Mouse (Mus musculus) macrophage (primary cell): ENCODE data around the gene Ppp6r2. TPM values are rescaled to one million over a fixed set of nuclear protein-coding genes. Genes with fewer than 3 reads are reported as not detected.

Experiments used
- H3K27ac ChIP-seq: fragments of 350-480 bp; formaldehyde crosslinking; 2 replicates; pipeline ENCODE4 v1.9.0; 2021
- H3K36me3 ChIP-seq: fragments of 350-480 bp; formaldehyde crosslinking; 2 replicates; pipeline ENCODE4 v1.9.0; 2021; ENCODE audit errors: inconsistent target
- H3K4me3 ChIP-seq: fragments of 350-480 bp; formaldehyde crosslinking; 2 replicates; pipeline ENCODE4 v1.9.0; 2021; ENCODE audit errors: inconsistent target
- H3K79me2 ChIP-seq: fragments of 350-480 bp; formaldehyde crosslinking; 2 replicates; pipeline ENCODE4 v1.9.0; 2021; ENCODE audit errors: inconsistent target
- WGBS: methylation state at CpG from one replicate; pipeline ENCODE4 v1.1.7; 2026; ENCODE audit warnings: inconsistent platforms; ENCODE audit not compliant: missing documents; 5-methylcytosine and 5-hydroxymethylcytosine counted together
- polyA plus RNA-seq: library from polyadenylated mRNA; stranded (reverse); fragments of 250-400 nt; gene quantifications from 3 replicates; pipeline ENCODE4 v1.2.4, GENCODE M21; 2018; ENCODE audit warnings: inconsistent platforms

Gene Ppp6r2
- polyA plus RNA-seq, 1 experiment from 2014 or later = 15.7 TPM

DNA sequence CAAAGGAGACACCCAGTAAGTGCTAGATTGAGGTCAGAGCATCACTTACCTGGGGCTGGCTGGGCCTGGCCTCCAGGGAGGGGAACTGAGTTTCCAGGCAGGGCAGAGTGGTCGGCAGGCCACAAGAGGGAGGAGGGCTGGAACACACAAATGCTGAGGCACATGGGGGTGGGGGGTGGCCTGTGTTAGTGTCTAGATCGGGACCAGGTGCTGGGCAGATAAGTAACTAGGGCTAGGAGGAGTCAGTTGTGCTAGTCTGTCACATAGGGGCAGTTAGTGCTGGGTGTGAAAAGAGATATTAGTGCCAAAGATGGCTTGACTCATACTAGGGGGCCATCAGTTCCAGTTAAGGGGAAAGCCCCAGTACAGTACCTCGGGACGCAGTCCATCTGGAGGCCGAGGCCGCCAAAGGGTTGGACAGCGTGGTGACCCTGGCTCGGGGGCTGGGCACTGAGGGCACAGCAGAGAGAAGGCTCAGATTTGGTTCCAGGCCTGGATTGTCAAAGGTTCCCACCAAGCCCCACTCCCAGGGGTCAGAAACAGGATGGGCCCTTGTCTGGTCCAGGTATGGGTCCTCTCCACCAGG, 84.3 kb downstream of the Ppp6r2 start:
- Histone ChIP-seq H3K4me3 (no peak overlapping the region), H3K79me2 (no peaks in the 10 kb centered on the region), H3K36me3 (peaks cover 81% of the 10 kb centered on the region), H3K27ac (no peak overlapping the region)
- 92% methylated on average over 8 of the region's 8 CpGs for WGBS

DNA sequence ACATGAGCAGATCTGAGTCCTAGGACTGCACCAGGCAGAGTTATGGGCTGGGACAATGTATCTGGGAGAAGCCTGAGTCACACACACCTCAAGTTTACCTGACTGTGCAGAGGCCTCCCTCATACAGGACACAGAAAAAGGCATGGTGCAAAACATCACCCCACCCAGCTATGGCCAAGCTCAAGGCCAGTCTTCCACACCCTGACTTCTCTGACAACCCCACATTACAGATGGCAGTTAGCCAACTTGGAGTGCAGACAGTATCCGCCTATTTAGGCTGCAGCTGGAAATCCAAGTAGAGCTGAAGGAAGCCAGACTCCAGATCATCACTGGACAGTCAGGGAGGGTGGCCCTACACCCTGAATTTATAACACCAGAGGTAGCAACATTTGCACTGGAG, 85.1 kb downstream of the Ppp6r2 start:
- H3K79me2 ChIP-seq = no peaks in the 10 kb centered on the region
- H3K4me3 ChIP-seq = no peak overlapping the region
- H3K27ac ChIP-seq = no peak overlapping the region
- 100% methylated on average over 1 of the region's 1 CpGs for WGBS
- H3K36me3 ChIP-seq = peaks cover 84% of the 10 kb centered on the region

DNA sequence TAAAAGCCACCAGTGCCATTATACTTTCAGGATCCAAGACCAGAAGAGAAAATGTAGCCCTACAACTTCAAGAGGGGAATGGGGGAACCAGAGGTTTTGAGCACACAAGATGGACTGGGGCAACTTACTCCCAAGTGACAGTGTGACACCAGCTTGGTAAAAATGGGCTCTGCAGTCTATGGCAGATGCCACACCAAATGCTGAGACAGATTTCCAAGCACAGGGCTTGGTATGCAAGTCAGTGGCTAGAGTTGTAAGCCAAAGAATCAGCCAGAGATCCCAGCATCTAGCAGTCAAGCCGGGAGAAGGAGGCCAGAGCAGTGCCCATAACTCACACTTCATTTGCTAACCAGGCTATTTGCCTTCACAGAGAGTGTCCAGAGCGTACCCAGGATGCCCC, 86.3 kb downstream of the Ppp6r2 start:
- 95% methylated on average over 2 of the region's 2 CpGs for WGBS

DNA sequence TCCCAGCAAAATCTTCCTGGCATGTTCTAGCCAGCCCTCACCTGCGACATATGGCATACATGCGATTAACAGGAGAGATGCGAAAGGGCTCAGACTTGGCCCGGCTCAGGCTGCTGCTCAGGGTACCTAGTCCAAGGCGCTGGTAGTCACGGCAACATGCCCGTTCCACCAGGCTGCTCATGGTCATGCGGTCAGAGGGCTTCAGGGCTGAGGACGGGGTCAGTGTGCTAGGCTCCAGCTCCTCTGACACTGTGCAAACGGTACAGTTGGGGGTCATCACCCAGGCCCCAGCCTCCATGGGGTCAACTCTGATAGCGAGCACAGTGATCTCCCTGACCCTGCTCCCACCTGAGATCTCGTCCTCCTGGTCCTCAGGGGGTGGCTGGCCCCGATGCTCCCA, 88.8 kb downstream of the Ppp6r2 start:
- no peak overlapping the region for H3K27ac ChIP-seq
- 95% methylated on average over 13 of the region's 13 CpGs for WGBS
- H3K79me2 ChIP-seq = peaks cover 6% of the 10 kb centered on the region; the same call in 1 of the 2 replicates
- H3K36me3 ChIP-seq = peaks cover 86% of the 10 kb centered on the region
- H3K4me3 ChIP-seq = no peak overlapping the region

More for the DNA sequence above, 86.3 kb downstream of the Ppp6r2 start:
- Histone ChIP-seq H3K4me3 (no peak overlapping the region), H3K79me2 (no peaks in the 10 kb centered on the region), H3K27ac (no peak overlapping the region), H3K36me3 (peaks cover 88% of the 10 kb centered on the region)

DNA sequence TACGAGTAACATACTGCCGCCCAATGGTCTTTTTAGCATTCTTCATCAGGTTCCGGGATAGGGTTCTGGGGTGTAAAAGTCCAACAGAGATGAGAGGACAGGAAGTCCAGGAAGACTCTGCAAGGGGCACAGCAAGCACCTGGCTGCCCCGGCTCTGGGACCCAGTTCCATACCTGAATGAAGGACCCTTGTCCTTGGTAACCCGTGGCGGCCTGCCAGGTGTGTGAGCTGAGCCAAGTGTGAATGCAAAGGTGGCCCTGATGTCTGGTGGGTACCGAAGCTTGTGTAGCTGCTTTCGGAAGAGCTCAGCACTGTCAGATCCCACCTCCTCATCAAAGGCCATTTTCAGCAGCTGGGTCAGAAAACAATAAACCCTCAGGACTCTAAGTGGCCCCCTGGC, 89.2 kb downstream of the Ppp6r2 start:
- Histone ChIP-seq H3K36me3 (peaks cover 86% of the 10 kb centered on the region), H3K79me2 (peaks cover 9% of the 10 kb centered on the region; the same call in 1 of the 2 replicates), H3K4me3 (no peak overlapping the region), H3K27ac (no peak overlapping the region)
- WGBS = 95% methylated on average over 8 of the region's 8 CpGs

DNA sequence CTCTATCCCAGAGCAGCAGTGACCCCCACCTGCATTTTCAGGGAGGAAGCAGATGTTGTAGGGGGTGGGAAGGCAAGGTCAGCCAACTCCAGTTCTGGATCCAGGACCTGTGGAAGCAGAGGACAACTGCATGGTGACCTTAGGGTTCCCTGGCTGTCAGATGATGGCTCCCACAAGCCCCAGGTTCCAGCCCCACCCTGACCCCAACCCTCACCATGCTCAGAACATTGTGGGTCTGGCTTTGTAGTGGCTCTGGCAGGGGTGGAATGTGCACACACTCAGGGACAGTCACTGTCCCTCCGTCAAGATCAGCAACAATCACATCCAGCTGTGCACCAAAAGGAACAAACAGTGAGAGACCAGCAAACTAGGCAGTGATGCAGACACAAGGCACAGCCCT, 94.6 kb downstream of the Ppp6r2 start:
- WGBS = 100% methylated on average over 1 of the region's 1 CpGs
- peaks cover 63% of the 10 kb centered on the region for H3K79me2 ChIP-seq
- H3K36me3 ChIP-seq = peaks cover 55% of the 10 kb centered on the region
- H3K27ac ChIP-seq = no peak overlapping the region
- no peak overlapping the region for H3K4me3 ChIP-seq

DNA sequence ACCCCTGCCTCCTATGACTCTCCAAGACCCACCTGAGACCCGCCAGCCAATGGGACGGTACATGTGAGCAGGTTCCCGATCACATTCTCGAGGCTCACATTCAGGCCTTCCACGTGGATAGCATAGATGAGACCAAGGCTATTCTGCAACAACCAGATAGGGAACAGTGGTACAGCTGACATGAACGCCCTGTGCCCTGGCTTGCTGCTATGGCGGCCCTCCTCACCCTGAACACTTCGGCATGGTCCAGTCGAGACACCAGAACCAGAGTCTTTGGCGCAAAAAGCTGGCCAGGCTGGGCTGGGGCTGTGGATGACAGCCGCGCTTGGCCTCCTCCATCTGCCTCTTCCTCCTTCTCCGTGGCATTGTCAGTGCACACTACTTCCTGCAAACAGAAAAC, 96.1 kb downstream of the Ppp6r2 start:
- 87% methylated on average over 13 of the region's 13 CpGs for WGBS
- H3K27ac ChIP-seq = no peak overlapping the region
- peaks cover 78% of the 10 kb centered on the region for H3K79me2 ChIP-seq
- peaks cover 40% of the 10 kb centered on the region for H3K36me3 ChIP-seq
- no peak overlapping the region for H3K4me3 ChIP-seq

DNA sequence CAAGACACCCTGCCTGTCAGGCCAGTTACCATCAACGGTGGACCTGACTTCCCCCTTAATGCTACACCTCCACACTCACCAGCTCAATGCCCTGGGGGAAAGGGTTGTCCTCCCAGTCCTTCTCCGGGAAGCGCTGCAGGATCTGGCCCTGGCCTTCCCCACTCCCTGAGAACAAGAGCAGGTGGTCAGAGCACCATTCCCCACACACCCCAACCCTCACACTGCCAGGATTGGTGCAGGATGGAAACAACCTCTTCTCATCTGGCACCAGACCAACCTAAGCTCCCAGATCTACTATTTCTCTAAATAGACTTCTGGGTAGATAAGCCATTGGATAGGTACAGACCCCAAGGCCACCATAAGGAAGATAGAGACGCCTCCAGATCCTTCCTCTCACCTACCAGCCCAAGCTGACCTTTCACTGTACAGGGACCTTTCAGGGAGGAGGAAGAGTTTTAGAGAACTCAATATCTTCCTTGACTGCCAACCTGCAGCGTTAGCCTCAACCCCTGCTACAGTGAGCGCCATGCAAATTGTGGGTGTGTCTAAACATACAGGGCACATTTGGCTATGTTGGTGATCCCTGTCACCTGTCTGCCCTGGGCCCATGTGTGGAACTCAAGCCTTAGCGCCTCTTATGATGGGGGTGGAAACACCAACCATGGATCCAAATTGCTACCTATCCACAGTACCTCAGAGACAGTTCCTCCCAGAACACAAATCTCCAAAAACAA, 97.2 kb downstream of the Ppp6r2 start:
- H3K27ac ChIP-seq = no peak overlapping the region
- WGBS = 69% methylated on average over 7 of the region's 7 CpGs

DNA sequence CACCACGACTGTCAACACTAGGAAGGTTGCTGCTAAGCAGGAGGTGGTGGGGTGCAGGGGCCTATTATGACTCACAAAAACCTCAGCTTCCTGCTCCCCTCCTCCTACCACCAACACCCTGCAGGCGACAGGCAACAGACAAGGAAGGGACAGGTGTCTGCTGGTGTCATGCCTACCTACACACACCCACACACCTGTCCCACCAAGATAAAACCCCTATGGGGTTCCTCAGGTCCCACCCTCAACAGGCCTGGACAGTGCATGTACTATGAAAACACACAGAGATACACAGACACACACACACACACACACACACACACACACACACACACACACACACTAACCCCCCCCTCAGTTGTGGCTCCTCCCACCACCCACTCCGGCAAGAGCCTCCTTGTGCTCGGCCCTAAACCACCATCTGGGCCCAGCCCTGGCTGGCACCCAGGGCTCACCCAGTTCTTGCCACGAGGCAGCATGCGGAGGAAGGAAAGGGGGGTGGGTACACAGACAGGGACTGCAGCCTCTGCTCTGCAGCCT, 98.7 kb downstream of the Ppp6r2 start:
- Histone ChIP-seq H3K4me3 (no peak overlapping the region), H3K27ac (no peak overlapping the region), H3K36me3 (peaks cover 16% of the 10 kb centered on the region; the same call in 1 of the 2 replicates), H3K79me2 (peaks cover 96% of the 10 kb centered on the region)
- 20% methylated on average over 6 of the region's 6 CpGs for WGBS

More for the DNA sequence above, 97.2 kb downstream of the Ppp6r2 start:
- peaks cover 89% of the 10 kb centered on the region for H3K79me2 ChIP-seq
- H3K4me3 ChIP-seq = no peak overlapping the region
- peaks cover 31% of the 10 kb centered on the region; the same call in 1 of the 2 replicates for H3K36me3 ChIP-seq

DNA sequence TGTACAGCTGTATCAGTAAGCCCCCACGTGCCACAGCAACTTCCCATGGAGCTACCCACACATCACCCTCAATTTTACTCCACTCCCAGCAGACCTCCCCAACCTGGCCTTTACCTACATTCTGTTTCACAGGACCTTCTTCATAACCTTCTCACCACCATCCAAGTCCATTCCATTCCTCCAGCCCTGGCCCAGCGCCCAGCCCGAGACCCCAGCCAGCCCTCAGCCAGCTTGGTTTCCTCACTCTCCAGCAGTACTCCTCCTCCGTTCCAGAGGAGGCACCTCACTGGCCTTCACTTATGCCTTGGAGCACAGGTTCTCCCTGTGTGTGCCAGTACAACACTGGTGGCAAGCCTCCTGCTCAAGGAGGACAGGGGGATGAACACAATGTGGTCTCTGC, 102.0 kb downstream of the Ppp6r2 start:
- 82% methylated on average over 4 of the region's 4 CpGs for WGBS
- no peak overlapping the region for H3K4me3 ChIP-seq
- H3K79me2 ChIP-seq = peaks cover 65% of the 10 kb centered on the region
- H3K36me3 ChIP-seq = no peaks in the 10 kb centered on the region
- no peak overlapping the region for H3K27ac ChIP-seq

DNA sequence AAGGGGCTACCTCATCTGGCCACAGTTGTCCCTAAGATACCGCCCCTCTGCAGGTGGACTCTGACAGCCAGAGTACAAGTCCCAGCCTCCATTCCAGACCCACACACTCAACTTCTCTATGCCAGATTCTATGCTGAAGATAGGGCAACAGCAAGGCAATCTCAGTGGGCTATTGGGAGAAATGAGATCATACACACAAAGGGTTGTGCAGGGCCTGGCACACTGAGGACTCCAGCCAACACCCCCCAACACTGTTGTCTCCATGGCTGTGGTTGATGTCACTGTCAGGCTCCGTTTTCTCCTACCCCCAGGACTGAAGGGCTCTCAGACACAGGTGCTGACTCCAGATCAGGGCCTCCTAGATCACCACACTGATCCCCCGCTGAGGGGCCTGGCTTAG, 102.8 kb downstream of the Ppp6r2 start:
- 38% methylated on average over 3 of the region's 3 CpGs for WGBS

DNA sequence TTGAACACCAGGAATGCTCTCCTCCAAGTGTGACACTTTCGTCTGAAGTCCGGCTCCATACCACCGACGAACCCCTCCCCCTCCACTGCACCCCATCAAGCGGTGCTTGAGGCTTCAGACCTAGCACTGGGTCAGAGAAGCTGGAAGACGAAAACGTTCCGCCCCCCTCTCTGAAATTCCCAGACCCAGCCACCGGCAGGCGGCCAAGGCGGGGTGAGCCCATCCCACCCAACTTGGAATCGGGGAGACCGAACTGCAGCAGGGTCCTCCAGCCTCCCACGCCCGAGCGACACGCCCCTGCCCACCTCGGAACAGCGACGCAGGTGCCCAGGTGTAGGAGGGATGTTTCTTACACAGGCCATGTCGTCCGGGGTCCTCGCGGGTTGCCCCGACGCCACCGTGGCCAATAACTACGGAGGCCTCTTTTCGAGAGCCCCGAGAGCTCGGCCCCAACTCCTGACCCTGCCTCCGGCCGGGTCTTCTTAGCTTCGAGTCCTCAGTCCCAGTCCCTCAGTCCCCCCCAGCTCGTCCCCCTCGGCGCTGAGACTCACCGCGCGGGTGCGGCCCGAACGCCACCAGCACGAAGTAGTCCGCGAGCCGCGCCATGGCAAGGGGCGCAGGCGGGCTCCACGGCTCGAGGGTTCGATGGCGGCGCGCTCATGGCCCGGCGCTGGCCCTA, 103.3 kb downstream of the Ppp6r2 start:
- Histone ChIP-seq H3K36me3 (no peaks in the 10 kb centered on the region), H3K79me2 (peaks cover 52% of the 10 kb centered on the region), H3K4me3 (peak overlapping the region; percentile 67), H3K27ac (no peak overlapping the region)
- under 1% methylated on average over 58 of the region's 58 CpGs for WGBS

More for the DNA sequence above, 102.8 kb downstream of the Ppp6r2 start:
- Histone ChIP-seq H3K4me3 (peak overlapping the region; percentile 67), H3K79me2 (peaks cover 58% of the 10 kb centered on the region), H3K36me3 (no peaks in the 10 kb centered on the region), H3K27ac (no peak overlapping the region)

DNA sequence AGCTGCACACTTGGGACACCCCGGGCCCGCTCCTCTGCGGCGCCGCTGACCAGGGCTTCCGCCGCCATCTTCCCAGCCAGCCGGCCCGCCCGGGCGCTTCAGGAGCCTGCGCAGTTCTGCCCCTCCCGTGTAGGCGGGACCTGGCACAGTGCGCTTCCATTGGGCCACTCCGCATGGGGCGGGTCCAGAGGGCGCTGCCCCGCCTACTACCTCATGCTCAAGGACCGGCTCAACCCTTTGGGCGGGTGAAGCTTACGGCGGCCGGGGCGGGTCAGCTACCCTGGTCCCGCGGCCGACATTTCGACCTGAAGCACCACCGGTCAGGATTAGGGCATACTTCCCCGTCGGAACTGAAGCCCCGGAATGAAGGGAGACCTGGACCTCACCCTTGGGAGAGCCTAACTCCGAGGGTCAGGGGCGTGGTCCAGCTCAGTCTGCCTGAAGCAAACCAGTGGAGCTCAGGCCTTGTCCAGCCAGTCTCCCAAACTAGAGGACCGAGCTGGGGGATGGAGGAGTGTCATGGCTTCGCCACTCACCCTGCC, 103.9 kb downstream of the Ppp6r2 start, which contains the start of gene Sbf1:
TSS of gene Sbf1 (minus strand) at position 122 of the 542 bp plus-strand sequence.
- H3K4me3 ChIP-seq = peak within 1 kb of the TSS; percentile 67
- no peaks in the 10 kb centered on the region for H3K36me3 ChIP-seq
- H3K27ac ChIP-seq = peak within 1 kb of the TSS; percentile 29; the same call in 1 of the 2 replicates
- WGBS = 2% methylated on average over 36 of the region's 37 CpGs
- H3K79me2 ChIP-seq = peaks cover 46% of the 10 kb centered on the region

DNA sequence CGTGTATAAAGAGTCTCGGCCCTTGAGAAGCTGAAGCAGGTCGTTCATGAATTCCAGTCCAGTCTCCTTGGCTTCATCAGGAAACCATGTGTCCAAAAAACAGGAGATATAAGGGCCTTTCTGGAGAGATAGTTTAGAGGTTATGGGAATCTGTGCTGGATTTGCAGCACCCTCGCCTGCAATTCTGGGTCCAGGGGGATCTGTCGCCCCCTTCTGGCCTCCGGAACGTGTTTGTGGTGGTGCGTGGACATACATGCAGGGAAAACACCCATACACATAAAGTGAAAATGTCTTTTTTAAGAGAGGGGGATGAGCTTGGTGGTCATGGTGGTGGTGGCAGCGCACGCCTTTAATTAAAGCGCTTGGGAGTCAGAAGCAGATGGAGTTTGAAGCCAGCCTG, 104.8 kb downstream of the Ppp6r2 start:
- no peak overlapping the region for H3K27ac ChIP-seq
- H3K4me3 ChIP-seq = no peak overlapping the region
- peaks cover 37% of the 10 kb centered on the region for H3K79me2 ChIP-seq
- WGBS = 91% methylated on average over 11 of the region's 11 CpGs
- H3K36me3 ChIP-seq = no peaks in the 10 kb centered on the region
